Mouse (Mus musculus) forebrain, embryonic 15.5 days (tissue): ENCODE measurements at regions not wholly inside any gene's neighbourhood (a gene's known extent, or its start where the extent isn't known, plus 50 kb on each side); places are given as distances from the start of the nearest gene placed in this dataset.
"Not testable (repeated sequence)": the region's sequence is repeated elsewhere in the genome, so short reads cannot be mapped to it uniquely, and the experiment has no call there.

ENCODE experiments used
- ATAC-seq: fragments of 200-750 bp; cut with Nextera tagmentation; replicated peaks from 2 replicates; pipeline ENCODE4 v1.8.0; 2017; ENCODE audit warnings: mild to moderate bottlenecking, moderate TSS enrichment, moderate library complexity
- H3K27ac ChIP-seq: fragments of 300-500 bp; sonication (generic); replicated peaks from 2 replicates; pipeline ENCODE4 v1.5.1; 2015; ENCODE audit warnings: mild to moderate bottlenecking, inconsistent platforms
- H3K27me3 ChIP-seq: fragments of 300-500 bp; sonication (generic); 2 replicates; pipeline ENCODE4 v1.6.1; 2015; ENCODE audit warnings: inconsistent platforms
- H3K36me3 ChIP-seq: fragments of 300-500 bp; sonication (generic); 2 replicates; pipeline ENCODE4 v1.6.1; 2015; ENCODE audit warnings: mild to moderate bottlenecking, inconsistent platforms
- H3K4me1 ChIP-seq: fragments of 300-500 bp; sonication (generic); 2 replicates; pipeline ENCODE4 v1.6.1; 2015; ENCODE audit warnings: inconsistent platforms
- H3K4me2 ChIP-seq: fragments of 300-500 bp; sonication (generic); replicated peaks from 2 replicates; pipeline ENCODE4 v1.6.1; 2015; ENCODE audit warnings: mild to moderate bottlenecking, inconsistent platforms
- H3K4me3 ChIP-seq: fragments of 300-500 bp; sonication (generic); 2 replicates; pipeline ENCODE4 v1.5.1; 2015; ENCODE audit warnings: mild to moderate bottlenecking, inconsistent platforms
- H3K9ac ChIP-seq: fragments of 300-500 bp; sonication (generic); replicated peaks from 2 replicates; pipeline ENCODE4 v1.6.1; 2015; ENCODE audit warnings: mild to moderate bottlenecking, inconsistent platforms
- H3K9me3 ChIP-seq: fragments of 300-500 bp; sonication (generic); 2 replicates; pipeline ENCODE4 v1.6.1; 2016; ENCODE audit warnings: inconsistent platforms
- WGBS: fragments of 180-500 bp; shearing (Covaris S2); methylation state at CpG from one replicate; pipeline ENCODE4 v1.1.7; 2015; ENCODE audit warnings: mixed read lengths; 5-methylcytosine and 5-hydroxymethylcytosine counted together

DNA sequence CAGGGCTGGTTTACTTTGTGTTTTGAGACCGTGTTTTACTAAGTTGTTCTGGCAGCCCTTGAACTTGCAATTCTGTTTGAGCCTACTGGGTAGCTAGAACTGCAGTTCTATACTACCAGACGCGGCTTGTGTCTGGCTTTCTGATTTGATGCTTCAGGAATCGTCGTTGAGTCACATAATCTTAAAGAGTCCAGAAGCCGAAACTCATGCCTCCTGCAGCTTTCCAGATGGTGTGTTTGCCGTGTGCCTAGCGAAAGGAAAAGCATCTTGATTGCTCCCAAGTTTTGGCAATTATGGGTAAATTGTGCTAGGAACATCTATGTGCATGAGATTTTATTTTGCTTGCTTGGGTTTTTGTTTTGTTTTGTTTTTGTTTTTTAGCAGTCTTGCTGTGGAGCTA is 99.6 kb upstream of the Tgm3 start:
- Histone ChIP-seq H3K9me3 (no peaks in the 10 kb centered on the region), H3K27ac (no peak overlapping the region), H3K4me2 (no peak overlapping the region), H3K27me3 (no peaks in the 10 kb centered on the region), H3K36me3 (no peaks in the 10 kb centered on the region), H3K4me1 (peaks cover 11% of the 10 kb centered on the region), H3K4me3 (no peak overlapping the region), H3K9ac (no peak overlapping the region)
- WGBS: 66% methylated on average over 8 of the region's 8 CpGs
- no peak for ATAC-seq

DNA sequence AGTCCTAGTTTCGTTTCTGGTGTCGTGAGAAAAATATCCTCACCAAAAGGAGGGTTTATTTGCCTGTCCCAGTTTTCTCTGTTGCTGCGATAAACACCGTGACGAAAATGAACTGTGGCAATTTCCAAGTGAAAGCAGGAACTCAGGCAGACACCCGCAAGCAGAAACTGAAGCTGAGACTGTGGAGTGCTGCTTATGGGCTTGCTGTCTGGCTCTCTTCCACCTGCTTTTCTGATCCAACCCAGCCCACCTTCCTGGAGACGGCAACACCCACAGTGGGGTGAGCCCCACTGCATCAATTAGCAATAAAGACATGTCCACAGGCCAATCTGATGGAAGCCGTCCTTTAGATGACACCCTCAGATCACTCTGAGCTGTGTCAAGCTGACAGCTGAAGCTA is 97.9 kb upstream of the Tgm3 start:
- 82% methylated on average over 8 of the region's 8 CpGs for WGBS
- no peak for ATAC-seq
- H3K27ac ChIP-seq: no peak overlapping the region
- no peaks in the 10 kb centered on the region for H3K27me3 ChIP-seq
- H3K4me1 ChIP-seq: peaks cover 10% of the 10 kb centered on the region
- H3K9ac ChIP-seq: no peak overlapping the region
- H3K36me3 ChIP-seq: no peaks in the 10 kb centered on the region
- H3K9me3 ChIP-seq: no peaks in the 10 kb centered on the region
- H3K4me2 ChIP-seq: no peak overlapping the region
- H3K4me3 ChIP-seq: no peak overlapping the region

DNA sequence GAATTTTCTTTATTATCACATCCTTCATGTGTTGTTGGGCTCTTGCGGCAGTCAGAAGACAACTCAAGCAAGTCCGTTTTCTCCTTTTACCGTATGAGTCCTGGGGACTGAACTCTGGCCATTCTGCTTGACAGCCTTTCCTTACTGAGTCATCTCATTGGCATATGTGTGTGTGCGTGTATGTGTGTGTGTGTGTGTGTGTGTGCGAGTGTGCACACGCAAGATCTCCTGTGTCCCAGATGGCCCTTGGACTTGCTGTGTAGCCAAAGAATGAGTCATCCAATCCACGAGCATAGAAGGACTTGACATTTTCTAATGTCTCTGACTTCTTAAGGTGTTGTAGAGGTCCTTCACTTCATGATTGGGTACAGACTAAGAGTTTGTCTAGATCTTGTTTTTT is 95.7 kb upstream of the Tgm3 start:
- ATAC-seq: no peak
- H3K27me3 ChIP-seq: no peaks in the 10 kb centered on the region
- H3K9me3 ChIP-seq: no peaks in the 10 kb centered on the region
- no peaks in the 10 kb centered on the region for H3K36me3 ChIP-seq
- H3K9ac ChIP-seq: no peak overlapping the region
- peaks cover 6% of the 10 kb centered on the region for H3K4me1 ChIP-seq
- 89% methylated on average over 7 of the region's 7 CpGs for WGBS
- H3K4me3 ChIP-seq: no peak overlapping the region
- no peak overlapping the region for H3K4me2 ChIP-seq
- H3K27ac ChIP-seq: no peak overlapping the region

DNA sequence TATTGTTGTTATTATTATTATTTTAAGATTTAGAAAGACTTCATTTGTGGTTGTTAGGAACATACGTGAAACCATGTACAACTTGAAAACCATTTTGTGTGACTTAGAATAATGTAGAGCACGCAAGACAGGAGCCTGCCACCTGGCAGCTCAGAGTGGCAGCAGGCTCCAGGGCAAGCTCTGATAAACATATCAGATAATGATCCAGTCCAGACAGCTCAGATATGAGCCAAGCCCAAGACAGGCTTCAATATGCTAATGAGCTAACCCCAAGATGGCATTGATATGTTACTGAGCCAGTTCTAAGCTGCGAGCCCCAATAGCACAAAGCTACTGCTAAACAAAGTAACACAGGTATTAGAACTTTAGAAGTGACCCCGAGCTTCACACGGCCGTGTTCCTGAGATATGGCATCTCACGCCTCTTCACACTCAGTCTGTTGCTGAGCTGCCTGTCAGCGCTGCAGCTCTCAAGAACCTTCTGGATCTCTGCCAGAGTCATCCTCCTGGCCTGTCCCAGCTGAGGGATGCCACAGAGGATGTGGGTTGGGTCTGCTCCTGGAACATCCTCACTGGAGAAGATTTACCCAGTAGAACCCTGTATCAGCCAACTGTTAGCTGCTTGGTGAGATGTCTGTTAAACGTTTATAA is 93.9 kb upstream of the Tgm3 start:
- Histone ChIP-seq H3K9me3 (no peaks in the 10 kb centered on the region), H3K36me3 (no peaks in the 10 kb centered on the region), H3K9ac (no peak overlapping the region), H3K4me1 (peaks cover 6% of the 10 kb centered on the region), H3K4me2 (no peak overlapping the region), H3K4me3 (no peak overlapping the region), H3K27me3 (no peaks in the 10 kb centered on the region), H3K27ac (no peak overlapping the region)
- 66% methylated on average over 9 of the region's 9 CpGs for WGBS
- no peak; the same call in 1 of the 2 replicates for ATAC-seq

DNA sequence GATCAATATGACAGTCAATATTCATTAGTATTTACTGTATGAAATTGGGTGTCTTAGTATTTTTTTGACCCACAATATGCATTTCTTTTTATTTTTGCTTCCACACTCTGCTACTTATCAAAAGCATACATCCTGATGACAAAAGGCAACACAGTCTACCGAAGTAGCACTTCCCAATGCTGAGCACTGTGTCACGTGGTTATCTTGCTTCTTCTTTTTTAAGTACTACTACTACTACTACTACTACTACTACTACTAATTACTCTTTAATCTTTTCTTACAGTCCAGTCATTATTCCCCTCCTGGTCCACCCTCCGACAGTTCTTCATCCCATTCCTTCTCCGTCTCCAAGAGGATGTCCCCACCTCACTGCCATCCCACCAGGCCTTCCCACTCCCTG is 92.6 kb upstream of the Tgm3 start:
- Histone ChIP-seq H3K27me3 (no peaks in the 10 kb centered on the region), H3K9ac (no peak overlapping the region), H3K36me3 (no peaks in the 10 kb centered on the region), H3K4me3 (no peak overlapping the region), H3K4me1 (peaks cover 6% of the 10 kb centered on the region), H3K9me3 (no peaks in the 10 kb centered on the region), H3K4me2 (no peak overlapping the region), H3K27ac (no peak overlapping the region)
- 90% methylated on average over 4 of the region's 4 CpGs for WGBS
- ATAC-seq: no peak

DNA sequence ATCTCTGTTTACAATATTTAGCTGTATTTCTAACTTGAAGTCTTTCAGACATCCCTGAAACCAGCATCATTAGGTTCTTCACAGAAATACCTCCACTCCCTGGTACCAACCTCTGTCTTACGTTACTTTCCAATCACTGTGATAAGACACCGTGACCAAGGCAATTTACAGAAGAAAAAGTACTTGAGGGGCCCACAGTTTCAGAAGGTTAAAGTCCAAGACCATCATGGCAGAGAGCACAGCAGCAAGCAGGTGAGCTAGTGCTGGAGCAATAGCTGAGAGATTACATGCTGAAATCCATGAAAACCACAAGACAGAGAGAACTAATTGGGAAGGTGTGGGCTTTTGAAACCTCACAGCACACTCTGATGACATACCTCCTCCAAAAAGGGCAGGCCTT is 84.9 kb upstream of the Tgm3 start:
- 94% methylated on average over 2 of the region's 2 CpGs for WGBS
- Histone ChIP-seq H3K9ac (no peak overlapping the region), H3K27me3 (no peaks in the 10 kb centered on the region), H3K4me1 (no peaks in the 10 kb centered on the region), H3K27ac (no peak overlapping the region), H3K4me3 (no peak overlapping the region), H3K36me3 (no peaks in the 10 kb centered on the region), H3K9me3 (no peaks in the 10 kb centered on the region), H3K4me2 (no peak overlapping the region)
- ATAC-seq: no peak

DNA sequence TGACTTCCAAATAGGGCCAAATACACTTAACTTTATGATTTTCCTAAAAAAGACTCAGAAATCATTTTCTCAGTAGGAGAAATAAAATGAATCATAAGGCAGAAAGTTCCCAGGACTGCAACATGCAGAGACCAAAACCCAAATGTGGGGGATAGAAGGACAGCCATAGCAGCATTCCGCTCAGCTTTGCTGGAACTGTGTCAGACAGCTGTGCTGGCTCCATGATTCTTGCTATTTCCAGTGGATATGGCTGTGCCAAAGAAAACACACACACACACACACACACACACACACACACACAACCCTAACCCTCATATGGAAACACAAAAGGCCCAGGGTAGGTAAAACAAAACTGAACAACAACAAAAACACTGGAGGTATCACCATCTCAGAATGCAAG is 78.6 kb upstream of the Tgm3 start:
- Histone ChIP-seq H3K4me1 (no peaks in the 10 kb centered on the region), H3K4me3 (no peak overlapping the region), H3K9ac (no peak overlapping the region), H3K9me3 (no peaks in the 10 kb centered on the region), H3K27ac (no peak overlapping the region), H3K4me2 (no peak overlapping the region), H3K27me3 (no peaks in the 10 kb centered on the region), H3K36me3 (no peaks in the 10 kb centered on the region)
- 87% methylated on average over 1 of the region's 1 CpGs for WGBS
- ATAC-seq: no peak

DNA sequence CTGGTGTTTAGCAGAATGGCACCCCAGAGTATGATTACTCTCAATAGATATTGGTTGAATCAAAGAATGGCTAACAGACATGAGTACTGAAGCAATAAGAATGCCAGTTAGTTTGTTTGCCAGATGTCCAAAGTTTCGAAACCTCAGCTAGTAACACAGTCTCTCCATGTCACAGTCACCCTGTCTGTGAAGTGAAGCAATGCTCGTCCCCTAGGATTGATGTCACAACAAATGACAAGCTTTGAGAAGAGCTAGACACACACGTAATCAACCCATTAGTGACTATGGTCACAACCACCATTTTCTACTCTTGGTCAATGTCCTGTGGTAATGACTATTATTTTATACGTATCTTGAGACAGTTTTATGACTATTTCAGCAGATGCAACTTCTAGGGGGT is 69.3 kb upstream of the Tgm3 start:
- Histone ChIP-seq H3K4me3 (no peak overlapping the region), H3K27me3 (no peaks in the 10 kb centered on the region), H3K9me3 (no peaks in the 10 kb centered on the region), H3K9ac (no peak overlapping the region), H3K27ac (no peak overlapping the region), H3K4me2 (no peak overlapping the region), H3K36me3 (no peaks in the 10 kb centered on the region), H3K4me1 (no peaks in the 10 kb centered on the region)
- WGBS: 89% methylated on average over 4 of the region's 4 CpGs
- no peak for ATAC-seq

DNA sequence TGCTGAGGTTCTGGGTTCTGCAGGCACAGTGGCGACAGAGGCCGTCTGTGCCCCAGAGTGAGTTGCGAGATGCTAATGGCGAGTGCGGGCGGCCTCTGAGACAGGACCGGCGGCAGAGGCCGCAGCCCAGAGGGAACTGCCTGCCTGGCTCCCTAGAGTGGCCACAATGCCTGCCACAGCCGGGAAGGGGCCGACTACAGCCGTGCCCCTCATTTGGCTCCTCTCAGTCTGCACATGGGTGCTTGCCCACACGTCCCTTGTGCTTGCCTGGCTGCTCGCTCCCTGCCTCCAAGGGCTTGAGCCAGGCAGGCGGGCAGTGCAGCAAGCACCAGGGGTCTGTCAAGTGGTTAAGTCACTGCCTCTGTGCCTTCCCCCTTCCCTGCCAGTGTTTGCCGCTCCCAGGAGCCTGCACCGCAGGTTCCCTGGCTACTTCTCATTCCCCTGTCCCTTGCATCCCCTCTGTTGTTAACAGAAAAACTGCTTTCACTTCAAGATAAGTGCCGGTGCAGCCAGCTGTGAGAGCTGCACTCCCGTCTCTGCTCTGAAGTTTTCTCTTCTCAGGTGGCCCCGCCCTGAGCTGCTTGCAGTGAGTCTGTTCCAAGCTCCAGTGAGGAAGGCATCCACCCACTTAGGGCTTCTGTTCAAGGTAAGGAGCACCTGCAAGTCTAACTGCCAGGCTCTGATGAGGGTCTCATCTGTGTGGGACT is 64.1 kb upstream of the Tgm3 start:
- Histone ChIP-seq H3K4me1 (no peaks in the 10 kb centered on the region), H3K4me2 (peak overlapping the region; percentile 33), H3K27ac (no peak overlapping the region), H3K9me3 (no peaks in the 10 kb centered on the region), H3K9ac (0 out of 2 replicates have a peak overlapping the region, but pooled peaks have one; percentile 4), H3K27me3 (no peaks in the 10 kb centered on the region), H3K4me3 (no peak overlapping the region), H3K36me3 (no peaks in the 10 kb centered on the region)
- ATAC-seq: no peak; the same call in 1 of the 2 replicates
- WGBS: 30% methylated on average over 20 of the region's 20 CpGs

DNA sequence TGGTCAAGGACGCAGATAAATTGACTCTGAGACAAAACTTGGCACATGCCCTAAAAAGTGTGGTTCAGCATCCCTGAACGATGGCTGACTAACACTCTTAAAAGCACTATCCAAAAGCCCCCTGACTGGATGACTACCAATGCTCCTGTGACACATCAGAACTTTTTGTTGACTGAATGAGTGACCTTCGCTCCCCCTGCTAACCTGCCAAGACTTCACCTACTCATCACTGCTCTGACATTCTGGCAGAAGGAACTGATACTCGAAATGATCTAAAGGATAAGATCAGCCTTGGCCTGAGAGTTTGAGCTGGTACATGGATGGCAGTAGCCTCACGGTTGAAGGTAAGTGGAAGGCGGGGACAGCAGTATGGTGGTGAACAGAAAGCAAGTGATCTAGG is 62.4 kb upstream of the Tgm3 start:
- H3K9ac ChIP-seq, H3K27ac ChIP-seq, H3K4me2 ChIP-seq, H3K4me1 ChIP-seq, H3K9me3 ChIP-seq, H3K36me3 ChIP-seq, H3K27me3 ChIP-seq, H3K4me3 ChIP-seq, ATAC-seq: not testable (repeated sequence)
- WGBS: 94% methylated on average over 6 of the region's 6 CpGs

DNA sequence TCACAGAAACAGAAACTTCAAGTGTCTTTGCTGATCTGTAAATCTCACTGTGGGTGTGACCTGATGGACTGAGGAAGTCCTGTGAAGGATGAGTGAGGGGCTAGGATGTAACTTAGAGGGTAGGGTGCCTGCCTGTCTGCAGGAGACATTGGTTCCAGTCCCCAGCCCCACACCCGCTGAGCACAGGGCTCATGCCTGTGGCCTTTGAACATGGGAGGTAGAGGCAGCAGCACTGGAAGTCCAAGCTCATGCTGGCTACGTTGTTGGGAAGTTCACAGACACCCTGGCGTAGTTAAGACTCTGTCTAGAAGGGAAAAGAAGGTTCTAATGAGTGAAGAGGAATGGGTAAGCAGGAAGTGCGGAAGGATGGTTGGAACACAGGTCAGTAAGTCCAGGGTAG is 59.7 kb upstream of the Tgm3 start:
- ATAC-seq: no peak
- Histone ChIP-seq H3K9ac (no peak overlapping the region), H3K4me2 (no peak overlapping the region), H3K27me3 (no peaks in the 10 kb centered on the region), H3K4me3 (no peak overlapping the region), H3K36me3 (no peaks in the 10 kb centered on the region), H3K9me3 (no peaks in the 10 kb centered on the region), H3K27ac (no peak overlapping the region), H3K4me1 (peaks cover 6% of the 10 kb centered on the region; the same call in 1 of the 2 replicates)
- 93% methylated on average over 4 of the region's 4 CpGs for WGBS

DNA sequence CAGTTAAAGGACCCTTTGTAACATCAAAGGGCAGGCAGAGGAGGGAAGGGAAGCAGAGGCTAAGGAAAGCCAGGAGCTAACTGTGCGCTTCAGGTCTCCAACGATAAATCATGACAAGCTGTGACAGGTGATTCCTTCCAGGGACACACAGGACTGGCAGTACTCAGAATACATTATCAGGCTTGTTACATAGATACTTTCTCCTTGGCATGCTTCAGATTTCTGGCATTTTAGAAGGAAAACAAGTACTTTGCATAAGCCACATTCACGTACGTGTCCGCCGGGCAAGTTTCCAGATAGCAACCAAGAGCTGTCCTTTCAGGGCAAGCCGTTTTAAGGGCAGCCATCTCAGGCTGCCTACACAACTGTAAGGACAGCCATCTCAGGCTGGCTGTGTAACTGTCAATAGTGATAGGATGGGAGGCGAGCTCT is 56.9 kb upstream of the Tgm3 start:
- H3K36me3 ChIP-seq: no peaks in the 10 kb centered on the region
- peaks cover 6% of the 10 kb centered on the region; the same call in 1 of the 2 replicates for H3K4me1 ChIP-seq
- no peaks in the 10 kb centered on the region for H3K9me3 ChIP-seq
- H3K4me3 ChIP-seq: no peak overlapping the region
- H3K27me3 ChIP-seq: no peaks in the 10 kb centered on the region
- no peak overlapping the region for H3K9ac ChIP-seq
- 61% methylated on average over 8 of the region's 8 CpGs for WGBS
- no peak overlapping the region for H3K4me2 ChIP-seq
- no peak overlapping the region for H3K27ac ChIP-seq
- ATAC-seq: no peak

DNA sequence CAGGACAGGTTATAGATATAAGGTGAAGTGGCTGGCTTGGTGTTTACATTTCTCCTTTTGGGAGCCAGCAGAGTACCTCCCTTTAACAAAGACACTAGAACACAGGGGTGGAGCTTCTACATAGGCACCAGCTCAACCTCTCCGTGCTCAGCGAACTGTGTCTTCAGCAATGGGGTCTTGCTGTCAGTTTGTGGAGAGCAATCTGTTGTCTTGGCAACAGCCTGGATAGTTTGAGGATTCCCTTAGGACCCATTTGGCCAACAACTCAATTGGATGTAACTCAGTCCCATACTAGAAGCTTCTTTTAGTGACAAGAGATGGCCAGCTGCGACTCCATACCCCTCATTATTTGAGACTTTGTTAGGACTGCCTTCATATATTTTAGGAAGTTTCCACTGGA is 54.0 kb upstream of the Tgm3 start:
- Histone ChIP-seq H3K27me3 (no peaks in the 10 kb centered on the region), H3K36me3 (no peaks in the 10 kb centered on the region), H3K4me1 (peaks cover 6% of the 10 kb centered on the region; the same call in 1 of the 2 replicates), H3K27ac (no peak overlapping the region), H3K4me3 (no peak overlapping the region), H3K9me3 (no peaks in the 10 kb centered on the region), H3K4me2 (no peak overlapping the region), H3K9ac (no peak overlapping the region)
- WGBS: 68% methylated on average over 3 of the region's 3 CpGs
- ATAC-seq: no peak
